Mouse (Mus musculus): ENCODE results near the gene Zcchc7. TPM values are rescaled to one million over a fixed set of nuclear protein-coding genes. Genes with fewer than 3 reads are reported as not detected.

Gene Zcchc7
- polyA plus RNA-seq, 1 experiment from 2014 or later: 19.5 TPM

- Histone ChIP-seq H3K9me3 (ENCODE audit: control insufficient read depth, low read length) (no peaks in the 10 kb centered on the region), H3K9ac (ENCODE audit: low read length) (no peak overlapping the region), H3K27ac (ENCODE audit: low read depth, low read length) (no peak overlapping the region), H3K4me2 (no peak overlapping the region), H3K4me3 (ENCODE audit: low read depth, low read length) (no peak overlapping the region), H3K4me1 (ENCODE audit: control insufficient read depth, insufficient read depth, low read length) (no peaks in the 10 kb centered on the region), H3K27me3 (ENCODE audit: control insufficient read depth, insufficient read depth, low read length) (no peaks in the 10 kb centered on the region), H3K36me3 (ENCODE audit: control insufficient read depth, insufficient read depth, low read length) (no peaks in the 10 kb centered on the region)
- DNase-seq (ENCODE audit: low spot score, missing footprints): no peak
- 94% methylated on average over 1 of the region's 1 CpGs for whole genome bisulfite sequencing
- no peak for ATAC-seq (ENCODE audit: low FRiP score)
Measured at GRCm38 (mm10) chr4:44872048-44872447, 116.4 kb downstream of the Zcchc7 start.

- WGBS: 9% methylated on average over 7 of the region's 7 CpGs
- H3K27me3 ChIP-seq (ENCODE audit: control insufficient read depth, insufficient read depth, low read length): peaks cover 4% of the 10 kb centered on the region; the same call in 1 of the 2 replicates
- H3K4me2 ChIP-seq: no peak overlapping the region
- H3K4me1 ChIP-seq (ENCODE audit: control insufficient read depth, insufficient read depth, low read length): peaks cover 8% of the 10 kb centered on the region; the same call in 1 of the 2 replicates
- no peaks in the 10 kb centered on the region for H3K9me3 ChIP-seq (ENCODE audit: control insufficient read depth, low read length)
- ATAC-seq (ENCODE audit: low FRiP score) (peak; percentile 77), DNase-seq (ENCODE audit: low spot score, missing footprints) (peak; percentile 90)
- H3K4me3 ChIP-seq (ENCODE audit: low read depth, low read length): no peak overlapping the region
- no peaks in the 10 kb centered on the region for H3K36me3 ChIP-seq (ENCODE audit: control insufficient read depth, insufficient read depth, low read length)
- no peak overlapping the region for H3K9ac ChIP-seq (ENCODE audit: low read length)
- no peak overlapping the region for H3K27ac ChIP-seq (ENCODE audit: low read depth, low read length)
Measured at GRCm38 (mm10) chr4:44880065-44880623, 124.5 kb downstream of the Zcchc7 start.

GRCm38 (mm10) chr4:44886143-44886542 is 130.5 kb downstream of the Zcchc7 start:
- H3K4me2 ChIP-seq: no peak overlapping the region
- DNase-seq (ENCODE audit: low spot score, missing footprints) (peak; percentile 79), ATAC-seq (ENCODE audit: low FRiP score) (no peak)
- H3K9me3 ChIP-seq (ENCODE audit: control insufficient read depth, low read length): no peaks in the 10 kb centered on the region
- no peak overlapping the region for H3K9ac ChIP-seq (ENCODE audit: low read length)
- H3K27me3 ChIP-seq (ENCODE audit: control insufficient read depth, insufficient read depth, low read length): peaks cover 2% of the 10 kb centered on the region; the same call in 1 of the 2 replicates
- 75% methylated on average over 6 of the region's 6 CpGs for WGBS
- H3K4me1 ChIP-seq (ENCODE audit: control insufficient read depth, insufficient read depth, low read length): peaks cover 2% of the 10 kb centered on the region; the same call in 1 of the 2 replicates
- H3K4me3 ChIP-seq (ENCODE audit: low read depth, low read length): no peak overlapping the region
- H3K36me3 ChIP-seq (ENCODE audit: control insufficient read depth, insufficient read depth, low read length): no peaks in the 10 kb centered on the region
- H3K27ac ChIP-seq (ENCODE audit: low read depth, low read length): no peak overlapping the region

- no peaks in the 10 kb centered on the region for H3K9me3 ChIP-seq (ENCODE audit: control insufficient read depth, low read length)
- no peak for ATAC-seq (ENCODE audit: low FRiP score)
- H3K4me1 ChIP-seq (ENCODE audit: control insufficient read depth, insufficient read depth, low read length): no peaks in the 10 kb centered on the region
- H3K4me2 ChIP-seq: no peak overlapping the region
- peak; percentile 62 for DNase-seq (ENCODE audit: low spot score, missing footprints)
- no peaks in the 10 kb centered on the region for H3K27me3 ChIP-seq (ENCODE audit: control insufficient read depth, insufficient read depth, low read length)
- H3K36me3 ChIP-seq (ENCODE audit: control insufficient read depth, insufficient read depth, low read length): no peaks in the 10 kb centered on the region
- no peak overlapping the region for H3K4me3 ChIP-seq (ENCODE audit: low read depth, low read length)
- H3K9ac ChIP-seq (ENCODE audit: low read length): no peak overlapping the region
- WGBS: 88% methylated on average over 6 of the region's 6 CpGs
- H3K27ac ChIP-seq (ENCODE audit: low read depth, low read length): no peak overlapping the region
Measured at GRCm38 (mm10) chr4:44891344-44891743, 135.7 kb downstream of the Zcchc7 start.

GRCm38 (mm10) chr4:44905651-44906271 is 150.1 kb downstream of the Zcchc7 start:
- peaks cover 14% of the 10 kb centered on the region for H3K4me1 ChIP-seq (ENCODE audit: control insufficient read depth, insufficient read depth, low read length)
- H3K9ac ChIP-seq (ENCODE audit: low read length): peak overlapping the region; percentile 29; the same call in 1 of the 2 replicates
- peak overlapping the region; percentile 22 for H3K4me2 ChIP-seq
- WGBS: 8% methylated on average over 11 of the region's 11 CpGs
- peak; percentile 81 for ATAC-seq (ENCODE audit: low FRiP score)
- DNase-seq (ENCODE audit: low spot score, missing footprints): peak; percentile 92
- no peaks in the 10 kb centered on the region for H3K36me3 ChIP-seq (ENCODE audit: control insufficient read depth, insufficient read depth, low read length)
- no peak overlapping the region for H3K4me3 ChIP-seq (ENCODE audit: low read depth, low read length)
- peaks cover 4% of the 10 kb centered on the region for H3K27me3 ChIP-seq (ENCODE audit: control insufficient read depth, insufficient read depth, low read length)
- peak overlapping the region; percentile 62 for H3K27ac ChIP-seq (ENCODE audit: low read depth, low read length)
- no peaks in the 10 kb centered on the region for H3K9me3 ChIP-seq (ENCODE audit: control insufficient read depth, low read length)

- Histone ChIP-seq H3K4me1 (ENCODE audit: control insufficient read depth, insufficient read depth, low read length) (peaks cover 14% of the 10 kb centered on the region), H3K27ac (ENCODE audit: low read depth, low read length) (no peak overlapping the region), H3K4me3 (ENCODE audit: low read depth, low read length) (no peak overlapping the region), H3K27me3 (ENCODE audit: control insufficient read depth, insufficient read depth, low read length) (peaks cover 4% of the 10 kb centered on the region), H3K4me2 (no peak overlapping the region), H3K36me3 (ENCODE audit: control insufficient read depth, insufficient read depth, low read length) (no peaks in the 10 kb centered on the region), H3K9me3 (ENCODE audit: control insufficient read depth, low read length) (no peaks in the 10 kb centered on the region), H3K9ac (ENCODE audit: low read length) (no peak overlapping the region)
- DNase-seq (ENCODE audit: low spot score, missing footprints): no peak
- no peak for ATAC-seq (ENCODE audit: low FRiP score)
- WGBS: 50% methylated on average over 4 of the region's 4 CpGs
Measured at GRCm38 (mm10) chr4:44906399-44906798, 150.7 kb downstream of the Zcchc7 start.

- H3K27me3 ChIP-seq (ENCODE audit: control insufficient read depth, insufficient read depth, low read length): peaks cover 4% of the 10 kb centered on the region
- no peak for ATAC-seq (ENCODE audit: low FRiP score)
Measured at GRCm38 (mm10) chr4:44910065-44910464, 154.4 kb downstream of the Zcchc7 start.

GRCm38 (mm10) chr4:44910857-44911256 is 155.2 kb downstream of the Zcchc7 start:
- H3K9me3 ChIP-seq (ENCODE audit: control insufficient read depth, low read length): no peaks in the 10 kb centered on the region
- WGBS: 65% methylated on average over 2 of the region's 2 CpGs

More at GRCm38 (mm10) chr4:44910065-44910464, 154.4 kb downstream of the Zcchc7 start:
- Histone ChIP-seq H3K9me3 (ENCODE audit: control insufficient read depth, low read length) (no peaks in the 10 kb centered on the region), H3K9ac (ENCODE audit: low read length) (no peak overlapping the region), H3K4me3 (ENCODE audit: low read depth, low read length) (no peak overlapping the region), H3K4me1 (ENCODE audit: control insufficient read depth, insufficient read depth, low read length) (peaks cover 12% of the 10 kb centered on the region), H3K27ac (ENCODE audit: low read depth, low read length) (no peak overlapping the region), H3K4me2 (no peak overlapping the region), H3K36me3 (ENCODE audit: control insufficient read depth, insufficient read depth, low read length) (no peaks in the 10 kb centered on the region)
- DNase-seq (ENCODE audit: low spot score, missing footprints): no peak
- WGBS: 25% methylated on average over 2 of the region's 2 CpGs

GRCm38 (mm10) chr4:44917312-44917848 is 161.7 kb downstream of the Zcchc7 start:
- Histone ChIP-seq H3K36me3 (ENCODE audit: control insufficient read depth, insufficient read depth, low read length) (no peaks in the 10 kb centered on the region), H3K4me2 (no peak overlapping the region), H3K4me1 (ENCODE audit: control insufficient read depth, insufficient read depth, low read length) (peaks cover 12% of the 10 kb centered on the region), H3K4me3 (ENCODE audit: low read depth, low read length) (no peak overlapping the region), H3K27ac (ENCODE audit: low read depth, low read length) (0 out of 2 replicates have a peak overlapping the region, but pooled peaks have one; percentile 20), H3K9me3 (ENCODE audit: control insufficient read depth, low read length) (no peaks in the 10 kb centered on the region), H3K27me3 (ENCODE audit: control insufficient read depth, insufficient read depth, low read length) (no peaks in the 10 kb centered on the region), H3K9ac (ENCODE audit: low read length) (no peak overlapping the region)
- 20% methylated on average over 5 of the region's 5 CpGs for WGBS
- DNase-seq (ENCODE audit: low spot score, missing footprints) (peak; percentile 85), ATAC-seq (ENCODE audit: low FRiP score) (peak; percentile 54; the same call in 1 of the 2 replicates)

More at GRCm38 (mm10) chr4:44910857-44911256, 155.2 kb downstream of the Zcchc7 start:
- H3K4me3 ChIP-seq (ENCODE audit: low read depth, low read length): no peak overlapping the region
- DNase-seq (ENCODE audit: low spot score, missing footprints) (no peak), ATAC-seq (ENCODE audit: low FRiP score) (no peak)
- no peak overlapping the region for H3K27ac ChIP-seq (ENCODE audit: low read depth, low read length)
- no peaks in the 10 kb centered on the region for H3K36me3 ChIP-seq (ENCODE audit: control insufficient read depth, insufficient read depth, low read length)
- H3K27me3 ChIP-seq (ENCODE audit: control insufficient read depth, insufficient read depth, low read length): peaks cover 4% of the 10 kb centered on the region
- peaks cover 5% of the 10 kb centered on the region for H3K4me1 ChIP-seq (ENCODE audit: control insufficient read depth, insufficient read depth, low read length)
- no peak overlapping the region for H3K9ac ChIP-seq (ENCODE audit: low read length)
- no peak overlapping the region for H3K4me2 ChIP-seq
